Mouse (Mus musculus) midbrain, embryonic 16.5 days (tissue): ENCODE results near the gene Fam90a1a. TPM values are rescaled to one million over a fixed set of nuclear protein-coding genes. Genes with fewer than 3 reads are reported as not detected.
"Not testable (repeated sequence)": the region's sequence is repeated elsewhere in the genome, so short reads cannot be mapped to it uniquely, and the experiment has no call there.

Source experiments
- ATAC-seq: fragments of 200-750 bp; cut with Nextera tagmentation; 2 replicates; pipeline ENCODE4 v1.8.0; 2017; ENCODE audit warnings: moderate TSS enrichment
- H3K27ac ChIP-seq: fragments of 300-500 bp; sonication (generic); 2 replicates; pipeline ENCODE4 v1.5.1; 2014; ENCODE audit warnings: mild to moderate bottlenecking, low read length, mixed read lengths
- H3K27me3 ChIP-seq: fragments of 300-500 bp; sonication (generic); 2 replicates; pipeline ENCODE4 v1.6.1; 2014; ENCODE audit warnings: low read depth, low read length, mixed read lengths; ENCODE audit not compliant: control insufficient read depth, insufficient read depth
- H3K36me3 ChIP-seq: fragments of 300-500 bp; sonication (generic); 2 replicates; pipeline ENCODE4 v1.6.1; 2014; ENCODE audit warnings: mild to moderate bottlenecking, low read length, moderate library complexity, mixed read lengths; ENCODE audit not compliant: control insufficient read depth, insufficient read depth
- H3K4me1 ChIP-seq: fragments of 300-500 bp; sonication (generic); 2 replicates; pipeline ENCODE4 v1.6.1; 2014; ENCODE audit warnings: mild to moderate bottlenecking, low read length, mixed read lengths; ENCODE audit not compliant: control insufficient read depth, insufficient read depth
- H3K4me2 ChIP-seq: fragments of 300-500 bp; sonication (generic); 2 replicates; pipeline ENCODE4 v1.6.1; 2014; ENCODE audit warnings: mild to moderate bottlenecking, low read length, mixed read lengths
- H3K4me3 ChIP-seq: fragments of 300-500 bp; sonication (generic); 2 replicates; pipeline ENCODE4 v1.5.1; 2014; ENCODE audit warnings: low read depth, mild to moderate bottlenecking, low read length, moderate library complexity, mixed read lengths
- H3K9ac ChIP-seq: fragments of 300-500 bp; sonication (generic); 2 replicates; pipeline ENCODE4 v1.6.1; 2014; ENCODE audit warnings: low read depth, low read length, mixed read lengths
- H3K9me3 ChIP-seq: fragments of 300-500 bp; sonication (generic); replicated peaks from 2 replicates; pipeline ENCODE4 v1.6.1; 2014; ENCODE audit warnings: mild to moderate bottlenecking, low read length, mixed read lengths; ENCODE audit not compliant: control insufficient read depth, poor library complexity, severe bottlenecking
- WGBS: fragments of 180-500 bp; shearing (Covaris S2); extraction: QIAGEN DNeasy Blood & Tissue Kit; methylation state at CpG from one replicate; pipeline ENCODE4 v1.1.7; 2014; 5-methylcytosine and 5-hydroxymethylcytosine counted together
- polyA plus RNA-seq: library from polyadenylated mRNA; unstranded; fragments of >200 nt; fragmentation: Nextera tagmentation; extraction: Ambion mirVana; gene quantifications from 2 replicates; pipeline ENCODE4 v1.2.1, GENCODE M21; 2015

Gene Fam90a1a
- polyA plus RNA-seq = not detected in 2 replicates

DNA sequence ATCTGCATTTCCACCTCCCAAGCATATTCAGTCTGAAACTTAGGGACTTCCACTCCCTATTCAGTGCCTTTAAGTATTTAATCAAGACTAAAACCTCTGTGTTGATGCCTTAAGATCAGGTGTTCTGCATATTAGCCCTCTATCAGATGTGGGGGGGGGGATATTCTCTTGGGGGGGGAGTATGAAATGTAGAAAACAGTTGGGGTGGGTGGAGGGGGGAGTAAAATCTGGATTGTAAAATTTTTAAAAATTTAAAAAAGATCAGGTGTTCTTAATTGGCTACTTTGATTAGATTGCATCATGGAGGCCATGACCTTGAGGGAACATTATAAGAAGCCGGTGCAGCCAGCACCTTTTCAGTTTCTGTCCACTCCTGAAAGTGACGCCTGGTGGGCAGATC lies at the start of gene Fam90a1a:
Gene Fam90a1a, plus strand, starts transcription at position 301 of the 400 bp plus-strand sequence.
- ATAC-seq = no peak
- Histone ChIP-seq H3K4me2 (no peak within 1 kb of the TSS), H3K4me3 (no peak within 1 kb of the TSS), H3K27ac (no peak within 1 kb of the TSS), H3K36me3 (no peaks in the 10 kb centered on the region), H3K4me1 (no peaks in the 10 kb centered on the region), H3K27me3 (no peaks in the 10 kb centered on the region), H3K9me3 (no peaks in the 10 kb centered on the region), H3K9ac (no peak within 1 kb of the TSS)
- WGBS = 94% methylated on average over 2 of the region's 2 CpGs

DNA sequence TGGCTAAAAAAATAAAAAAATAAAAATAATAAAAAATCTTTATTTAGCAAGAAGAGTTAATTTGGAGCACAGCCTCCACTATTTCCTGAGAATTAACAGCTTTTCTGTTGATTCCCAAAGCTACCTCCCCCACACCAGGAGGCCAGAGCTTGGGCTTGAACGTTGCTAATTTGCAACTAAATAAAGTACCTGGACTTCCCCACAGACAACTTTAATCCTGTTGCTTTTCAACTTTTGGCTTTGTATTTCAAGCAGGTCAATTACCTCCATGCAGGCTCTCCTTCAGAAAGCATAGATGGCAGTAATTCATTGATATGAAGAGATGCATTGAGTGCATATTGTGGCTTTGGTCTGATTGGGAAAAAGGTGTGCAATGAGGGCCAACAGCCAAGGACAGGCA lies 46.6 kb upstream of the Fam90a1a start:
- 5% methylated on average over 1 of the region's 1 CpGs for WGBS
- Histone ChIP-seq H3K4me1 (no peaks in the 10 kb centered on the region), H3K27me3 (no peaks in the 10 kb centered on the region), H3K36me3 (no peaks in the 10 kb centered on the region), H3K9me3 (no peaks in the 10 kb centered on the region), H3K9ac (no peak overlapping the region), H3K27ac (no peak overlapping the region), H3K4me3 (no peak overlapping the region), H3K4me2 (no peak overlapping the region)
- no peak for ATAC-seq

DNA sequence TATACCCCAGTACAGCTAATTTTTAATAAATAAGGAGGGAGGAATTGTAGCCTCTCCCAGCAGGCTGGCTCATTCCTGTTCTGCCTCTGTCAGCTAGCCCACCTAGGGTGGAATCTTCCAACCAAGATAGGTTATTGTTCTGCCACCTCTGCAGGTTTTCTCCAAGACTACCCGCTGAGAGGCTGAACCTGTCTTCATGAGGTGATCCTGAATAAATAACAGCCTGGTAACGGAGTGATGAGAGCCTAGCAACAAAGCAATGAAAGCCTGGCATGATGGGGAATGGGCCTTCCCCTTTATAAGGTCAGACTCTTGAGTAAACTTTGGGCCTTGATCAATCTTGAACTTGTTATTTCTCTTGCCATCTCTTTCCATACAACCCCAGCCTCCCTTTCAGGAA lies 46.0 kb upstream of the Fam90a1a start:
- Histone ChIP-seq H3K27me3 (no peaks in the 10 kb centered on the region), H3K9ac (no peak overlapping the region), H3K4me1 (no peaks in the 10 kb centered on the region), H3K27ac (no peak overlapping the region), H3K9me3 (no peaks in the 10 kb centered on the region), H3K36me3 (no peaks in the 10 kb centered on the region), H3K4me2 (no peak overlapping the region), H3K4me3 (no peak overlapping the region)
- 20% methylated on average over 2 of the region's 2 CpGs for WGBS
- ATAC-seq = no peak

DNA sequence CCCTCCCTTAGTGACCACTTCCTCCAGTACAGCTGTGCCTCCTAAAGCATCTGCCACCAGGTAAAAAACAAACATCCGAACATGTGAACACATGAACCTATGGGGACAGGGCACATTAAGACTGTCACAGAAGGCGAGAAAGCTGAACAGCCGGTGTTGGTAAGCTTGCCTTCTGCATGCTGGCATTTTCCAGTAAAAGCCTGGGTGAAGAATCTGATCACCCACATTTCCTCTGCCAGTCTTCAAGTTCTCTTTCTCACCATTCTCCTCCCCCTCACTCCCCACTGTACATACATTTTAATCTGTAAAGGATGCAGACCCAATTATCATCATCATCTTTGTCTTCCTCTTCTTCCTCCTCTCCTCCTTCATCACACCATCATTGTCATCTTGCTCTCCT lies 42.9 kb upstream of the Fam90a1a start:
- no peak for ATAC-seq

DNA sequence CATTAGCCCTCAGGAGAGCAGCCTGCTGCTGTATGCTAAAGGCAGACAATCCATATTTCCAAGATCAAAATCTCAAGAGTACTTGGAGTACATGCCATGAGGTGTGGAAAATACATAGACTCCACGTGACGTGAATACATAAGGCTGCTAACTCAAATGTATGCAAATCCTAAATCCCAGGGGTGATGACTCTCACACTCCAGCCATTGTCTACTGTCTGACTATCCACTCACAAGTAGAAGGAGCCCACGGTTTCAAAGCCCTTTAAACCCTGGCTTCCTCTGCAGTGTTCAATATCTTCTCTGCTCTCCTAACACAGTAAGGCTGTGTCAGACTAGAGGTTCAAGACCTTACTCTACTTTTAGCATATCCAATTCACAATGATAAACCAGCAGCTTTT lies 27.8 kb upstream of the Fam90a1a start:
- ATAC-seq, H3K4me1 ChIP-seq: not testable (repeated sequence)
- 34% methylated on average over 3 of the region's 3 CpGs for WGBS

More for the DNA sequence above, 42.9 kb upstream of the Fam90a1a start:
- no peaks in the 10 kb centered on the region for H3K27me3 ChIP-seq
- WGBS = 92% methylated on average over 3 of the region's 3 CpGs
- no peak overlapping the region for H3K27ac ChIP-seq
- no peak overlapping the region for H3K4me3 ChIP-seq
- H3K9me3 ChIP-seq = no peaks in the 10 kb centered on the region
- H3K36me3 ChIP-seq = no peaks in the 10 kb centered on the region
- H3K4me1 ChIP-seq = no peaks in the 10 kb centered on the region
- H3K4me2 ChIP-seq = no peak overlapping the region
- H3K9ac ChIP-seq = no peak overlapping the region

DNA sequence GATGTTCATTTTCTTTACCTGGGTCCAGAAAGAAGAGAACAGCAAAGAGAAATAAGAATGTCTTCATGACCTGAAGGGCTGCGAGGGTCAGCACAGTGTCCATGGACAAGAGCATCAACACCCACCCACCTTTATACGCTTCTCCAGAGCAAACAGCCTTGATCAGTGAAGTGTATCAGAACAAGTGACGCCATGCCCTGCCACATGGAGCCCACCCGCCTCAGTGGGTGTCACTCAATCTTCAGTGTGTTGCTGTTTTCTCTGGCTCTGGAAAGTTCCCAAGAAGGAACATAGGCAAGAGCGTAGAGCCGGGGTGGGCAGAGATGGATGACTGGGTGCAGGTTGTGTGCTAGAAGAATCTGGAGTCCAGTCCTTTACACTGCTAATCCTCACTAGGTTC lies 25.9 kb upstream of the Fam90a1a start, which contains the start of gene Defb15:
Gene Defb15, minus strand, starts transcription at position 101 of the 400 bp plus-strand sequence.
- Histone ChIP-seq H3K4me1 (no peaks in the 10 kb centered on the region), H3K36me3 (no peaks in the 10 kb centered on the region), H3K27me3 (no peaks in the 10 kb centered on the region), H3K4me3 (no peak within 1 kb of the TSS), H3K9me3 (no peaks in the 10 kb centered on the region), H3K27ac (no peak within 1 kb of the TSS), H3K4me2 (no peak within 1 kb of the TSS), H3K9ac (no peak within 1 kb of the TSS)
- 94% methylated on average over 6 of the region's 6 CpGs for WGBS
- ATAC-seq = no peak

More for the DNA sequence above, 27.8 kb upstream of the Fam90a1a start:
- H3K27me3 ChIP-seq, H3K27ac ChIP-seq, H3K9ac ChIP-seq, H3K4me2 ChIP-seq, H3K9me3 ChIP-seq, H3K4me3 ChIP-seq, H3K36me3 ChIP-seq: not testable (repeated sequence)

DNA sequence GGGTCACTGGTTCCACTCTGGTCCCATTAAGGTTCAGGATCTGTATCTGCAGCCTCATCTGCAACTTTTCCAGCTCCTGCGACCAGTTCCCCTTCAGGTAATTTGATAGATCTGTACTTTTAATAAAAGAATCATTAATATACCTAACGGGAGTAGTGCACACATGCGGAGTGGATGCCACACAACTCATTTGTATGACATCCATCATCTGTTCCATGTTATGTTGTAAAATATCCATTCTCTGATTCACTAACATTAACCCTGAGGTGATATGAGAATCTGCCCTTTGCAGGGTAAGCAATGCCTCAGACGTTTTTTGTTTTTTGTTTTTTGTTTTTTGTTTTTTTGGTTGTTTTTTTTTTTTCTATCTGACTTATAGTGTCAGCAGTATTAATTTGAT lies 20.5 kb upstream of the Fam90a1a start, which contains the start of gene Defb35:
Gene Defb35, plus strand, starts transcription at position 301 of the 400 bp plus-strand sequence.
- not testable (repeated sequence) for ATAC-seq, H3K4me2 ChIP-seq, H3K36me3 ChIP-seq, H3K27ac ChIP-seq, H3K4me1 ChIP-seq, H3K27me3 ChIP-seq, H3K4me3 ChIP-seq, H3K9ac ChIP-seq, H3K9me3 ChIP-seq
- WGBS = 87% methylated on average over 4 of the region's 4 CpGs

DNA sequence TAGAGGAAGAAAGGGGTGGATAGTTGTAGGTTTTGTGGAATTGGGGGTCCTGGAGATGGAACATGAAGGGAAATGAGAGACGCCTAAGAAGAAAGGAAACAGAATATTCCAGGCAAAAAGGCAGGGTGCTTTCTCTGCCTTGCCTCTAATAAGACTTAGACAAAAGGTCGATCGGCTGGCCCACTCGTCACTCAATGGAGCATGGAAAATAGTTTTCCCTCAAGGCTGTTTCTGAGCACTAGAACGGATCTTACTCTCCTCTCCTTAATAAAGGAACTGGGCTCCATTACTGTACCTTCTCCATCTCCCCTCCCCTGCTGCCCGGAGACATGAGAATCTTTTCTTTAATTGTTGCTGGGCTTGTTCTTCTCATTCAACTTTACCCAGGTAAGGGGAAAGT lies 12.1 kb upstream of the Fam90a1a start, which contains the start of gene Defb13:
Gene Defb13, plus strand, starts transcription at position 301 of the 400 bp plus-strand sequence.
- no peak within 1 kb of the TSS for H3K27ac ChIP-seq
- H3K9me3 ChIP-seq = no peaks in the 10 kb centered on the region
- 76% methylated on average over 6 of the region's 6 CpGs for WGBS
- no peaks in the 10 kb centered on the region for H3K4me1 ChIP-seq
- no peaks in the 10 kb centered on the region for H3K36me3 ChIP-seq
- H3K4me2 ChIP-seq = no peak within 1 kb of the TSS
- no peak within 1 kb of the TSS for H3K4me3 ChIP-seq
- no peaks in the 10 kb centered on the region for H3K27me3 ChIP-seq
- H3K9ac ChIP-seq = no peak within 1 kb of the TSS
- ATAC-seq = no peak

DNA sequence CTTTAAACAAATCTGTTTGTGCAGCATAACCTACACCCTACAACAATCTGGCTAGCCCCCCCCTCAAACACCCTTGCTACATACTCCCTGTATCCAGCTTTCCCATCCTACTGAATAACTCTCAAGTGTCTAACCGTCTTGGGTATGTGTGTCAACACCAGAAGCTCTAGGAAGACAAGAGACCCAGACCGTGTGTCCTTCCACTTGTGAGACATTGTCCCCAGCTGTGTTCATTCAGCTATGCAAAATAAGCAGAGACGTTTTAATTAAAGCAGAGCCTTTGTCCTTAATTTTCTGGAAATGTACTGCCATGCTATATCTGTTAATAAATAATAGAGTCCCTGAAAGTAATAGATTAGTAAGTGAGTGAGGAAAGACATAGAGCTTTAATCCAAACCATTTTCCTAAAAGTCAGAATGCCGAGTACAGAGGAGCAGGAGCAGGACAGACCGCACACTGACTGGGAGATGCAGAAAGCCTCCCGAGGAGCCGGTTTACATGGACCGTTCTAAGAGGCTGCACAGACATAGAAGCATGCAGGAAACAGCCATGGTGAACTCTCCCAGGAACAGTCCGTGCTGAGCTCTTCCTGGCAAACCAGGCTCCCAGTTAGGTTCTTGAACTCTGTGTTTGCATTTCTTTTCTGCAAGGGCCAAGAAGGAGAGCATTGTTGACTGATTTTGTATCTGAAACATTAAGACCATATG lies 11.1 kb upstream of the Fam90a1a start:
- Histone ChIP-seq H3K27ac (no peak overlapping the region), H3K4me2 (no peak overlapping the region), H3K9ac (no peak overlapping the region), H3K4me1 (no peaks in the 10 kb centered on the region), H3K4me3 (no peak overlapping the region), H3K9me3 (no peaks in the 10 kb centered on the region), H3K36me3 (no peaks in the 10 kb centered on the region), H3K27me3 (no peaks in the 10 kb centered on the region)
- ATAC-seq = no peak
- WGBS = 53% methylated on average over 9 of the region's 9 CpGs
